Mouse (Mus musculus): ENCODE measurements around the gene Scrn2.
A peak's percentile ranks its signal among the peaks of the same experiment; 100 is the strongest.

Gene Scrn2

GRCm38 (mm10) chr11:97018583-97019344 is 11.0 kb upstream of the Scrn2 start:
- peak; percentile 62 for DNase-seq

- DNase-seq = no peak
These were observed 10.4 kb upstream of the Scrn2 start for GRCm38 (mm10) chr11:97019345-97019708.

GRCm38 (mm10) chr11:97021121-97021765 is 8.5 kb upstream of the Scrn2 start:
- DNase-seq = no peak

GRCm38 (mm10) chr11:97021873-97022484 is 7.8 kb upstream of the Scrn2 start:
- peak; percentile 90 for DNase-seq

GRCm38 (mm10) chr11:97024977-97025376 is 4.8 kb upstream of the Scrn2 start:
- no peak for DNase-seq

GRCm38 (mm10) chr11:97025721-97026344 is 3.9 kb upstream of the Scrn2 start:
- peak; percentile 94 for DNase-seq

- no peak for DNase-seq
These were observed 688 bp downstream of the Scrn2 start for GRCm38 (mm10) chr11:97030426-97030825.

- DNase-seq = no peak
These were observed 2.2 kb downstream of the Scrn2 start for GRCm38 (mm10) chr11:97031977-97032376.

- no peak for DNase-seq
These were observed 2.8 kb downstream of the Scrn2 start for GRCm38 (mm10) chr11:97032499-97032898.

- DNase-seq = no peak
These were observed 4.0 kb downstream of the Scrn2 start for GRCm38 (mm10) chr11:97033781-97034180.

GRCm38 (mm10) chr11:97036141-97036540 is 6.4 kb downstream of the Scrn2 start:
- no peak for DNase-seq

- no peak for DNase-seq
These were observed 9.1 kb downstream of the Scrn2 start for GRCm38 (mm10) chr11:97038881-97039280.

- DNase-seq = no peak
These were observed 10.7 kb downstream of the Scrn2 start for GRCm38 (mm10) chr11:97040301-97041021.

GRCm38 (mm10) chr11:97041022-97041899 is 11.5 kb downstream of the Scrn2 start, which contains the start of the genes Lrrc46 and Mrpl10:
Gene Lrrc46 (minus strand): TSS chr11:97041407.
Gene Mrpl10 (plus strand): TSS chr11:97041560.
- peak; percentile 91 for DNase-seq

- no peak for DNase-seq
These were observed 15.2 kb downstream of the Scrn2 start for GRCm38 (mm10) chr11:97044902-97045301.

- DNase-seq = no peak
These were observed 16.1 kb downstream of the Scrn2 start for GRCm38 (mm10) chr11:97045861-97046260.

GRCm38 (mm10) chr11:97048090-97048650 is 18.4 kb downstream of the Scrn2 start:
- no peak for DNase-seq

GRCm38 (mm10) chr11:97049492-97050085 is 19.9 kb downstream of the Scrn2 start:
- no peak for DNase-seq

GRCm38 (mm10) chr11:97050216-97050943 is 20.6 kb downstream of the Scrn2 start, which contains the start of gene Osbpl7:
Gene Osbpl7 (plus strand): TSS chr11:97050628.
- DNase-seq = peak; percentile 87

GRCm38 (mm10) chr11:97050944-97051586 is 21.3 kb downstream of the Scrn2 start:
- no peak for DNase-seq

Data from thymus, postnatal 25 days (tissue).